ENCODE assay signal across 9 mouse cellular contexts in genomic region chr2:142874562-142874961, GRCm38 (mm10). TPM values are rescaled to one million over a fixed set of nuclear protein-coding genes. Genes with fewer than 3 reads are reported as not detected.
A peak's percentile ranks its signal among the peaks of the same experiment; 100 is the strongest.
DNase-seq lines count a peak whose midpoint lies in the region; ATAC-seq and TF ChIP-seq lines count a peak whose summit lies in the region.
"Had no signal": no experiment of that assay in that cellular context is flagged by ENCODE, and none has a peak within 500 bp of the region (broad histone marks: within the 10 kb centered on the region; RNA-seq: fewer than 3 reads in every experiment).

No protein-coding gene starts in this region.

- H3K9me3 ChIP-seq in liver, embryonic 12.5 days (replicated peaks), result no peaks in the 10 kb centered on the region
- H3K9me3 ChIP-seq: embryonic facial prominence, embryonic 12.5 days had no signal

- H3K4me1 ChIP-seq in liver, adult 2 months (ENCODE audit: control insufficient read depth, insufficient read depth, low read length), result peaks cover 15% of the 10 kb centered on the region
- H3K4me1 ChIP-seq in liver, embryonic 12.5 days, result 0 out of 2 replicates have a peak, but pooled peaks cover 4% of the 10 kb centered on the region

- H3K4me3 ChIP-seq in liver, adult 2 months (ENCODE audit: insufficient read depth, low read depth, low read length), result no peak overlapping the region
- no peak overlapping the region for H3K4me3 ChIP-seq in liver, embryonic 12.5 days
- H3K4me3 ChIP-seq: embryonic facial prominence, embryonic 12.5 days had no signal

- no peak overlapping the region for H3K27ac ChIP-seq in liver, adult 2 months (replicated peaks; ENCODE audit: insufficient read depth, low read depth, low read length)
- no peak overlapping the region for H3K27ac ChIP-seq in liver, embryonic 12.5 days
- H3K27ac ChIP-seq: embryonic facial prominence, embryonic 12.5 days had no signal

- no peak for TF ChIP-seq CTCF in liver, adult 2 months (IDR thresholded peaks at IDR 0.05; ENCODE audit: low read depth, low read length)

- 63% methylated on average over 2 of the region's 2 CpGs for WGBS in liver, adult 2 months
- 76% methylated on average over 2 of the region's 2 CpGs for WGBS in liver, embryonic 12.5 days (ENCODE audit: insufficient replicate concordance)

- peak; percentile 57 for DNase-seq in liver, adult 2 months (ENCODE audit: extremely low read depth, low read depth, low spot score)
- DNase-seq in adrenal gland, adult (ENCODE audit: inconsistent age in 2 of 2, low spot score in 1 of 2), result peak; percentile 78 to 94
- peak; percentile 56 for DNase-seq in gonadal fat pad, adult 2 months (ENCODE audit: low read depth)
- peak; percentile 28 for DNase-seq in lung, postnatal 10 days
- no peak for DNase-seq in spleen, postnatal 10 days (ENCODE audit: low spot score in 2 of 2)

- H3K9ac ChIP-seq in liver, adult 2 months (ENCODE audit: low read depth, low read length), result no peak overlapping the region
- no peak overlapping the region for H3K9ac ChIP-seq in liver, embryonic 12.5 days
- H3K9ac ChIP-seq: embryonic facial prominence, embryonic 12.5 days had no signal

- no peak overlapping the region for H3K4me2 ChIP-seq in liver, embryonic 12.5 days
- H3K4me2 ChIP-seq: embryonic facial prominence, embryonic 12.5 days had no signal

- H3K36me3 ChIP-seq in liver, adult 2 months (ENCODE audit: control insufficient read depth, insufficient read depth, low read length), result no peaks in the 10 kb centered on the region
- no peaks in the 10 kb centered on the region for H3K36me3 ChIP-seq in liver, embryonic 12.5 days
- H3K36me3 ChIP-seq: embryonic facial prominence, embryonic 12.5 days had no signal

- peaks cover 9% of the 10 kb centered on the region; the same call in 1 of the 2 replicates for H3K79me2 ChIP-seq in liver, adult 2 months (ENCODE audit: control insufficient read depth, insufficient read depth, low read length)

- TF ChIP-seq POLR2A in liver, adult 2 months (IDR thresholded peaks at IDR 0.05; ENCODE audit: extremely low read depth, insufficient read depth, low read length), result no peak

- no peak for ATAC-seq in liver, embryonic 12.5 days
- no peak for ATAC-seq in CD4-positive, CD25-positive, alpha-beta regulatory T cell, adult 4 months
- ATAC-seq: hindbrain, embryonic 16.5 days had no signal

- no peaks in the 10 kb centered on the region for H3K27me3 ChIP-seq in liver, adult 2 months (ENCODE audit: control insufficient read depth, insufficient read depth, low read length)
- no peaks in the 10 kb centered on the region for H3K27me3 ChIP-seq in liver, embryonic 12.5 days (replicated peaks)
- H3K27me3 ChIP-seq: embryonic facial prominence, embryonic 12.5 days had no signal

RNA-seq across cellular contexts. Expression of gene Kif16b, which starts 26.8 kb away (rescaled TPM):
- total RNA-seq in liver, adult 2 months (2014; rRNA removed), result 18.4 and 19.3 TPM in 2 replicates
- polyA plus RNA-seq in liver, adult 2 months (2012; rRNA removed), result 5.3 and 5.8 TPM in 2 replicates
- 5.7 and 5.8 TPM in 2 replicates for polyA plus RNA-seq in liver, embryonic 12.5 days (2016; fragmentation: Nextera tagmentation; extraction: Ambion mirVana)
- polyA plus RNA-seq in gonadal fat pad, adult 2 months (2012; rRNA removed), result 24.2 and 30.2 TPM in 2 replicates
- polyA plus RNA-seq in CD4-positive, CD25-positive, alpha-beta regulatory T cell, adult 4 months (2017; shearing (Covaris generic)), result 10 to 100 TPM in 1 of 2 experiments, 1 to 10 TPM in 1; 9.3 to 11.5 TPM

Comparison
In these comparisons a context has a peak if more than half of its experiments do, and no peak if none do; other contexts are left out.
1. DNase-seq: peak in liver, adult 2 months (single experiment), adrenal gland, adult (2 of 2), gonadal fat pad, adult 2 months (single experiment) and lung, postnatal 10 days (single experiment); none in spleen, postnatal 10 days (0 of 2).